Mouse (Mus musculus): Measurements from ENCODE around the gene Olig1.

Gene Olig1

GRCm38 (mm10) chr16:91269468-91270211, at the start of gene Olig1:
Olig1 (plus strand) TSS chr16:91269772.
- peak; percentile 91 for DNase-seq (ENCODE audit: low read depth, low spot score)

GRCm38 (mm10) chr16:91222171-91222642, 47.4 kb upstream of the Olig1 start:
- DNase-seq (ENCODE audit: low read depth, low spot score) = peak; percentile 49

DNA sequence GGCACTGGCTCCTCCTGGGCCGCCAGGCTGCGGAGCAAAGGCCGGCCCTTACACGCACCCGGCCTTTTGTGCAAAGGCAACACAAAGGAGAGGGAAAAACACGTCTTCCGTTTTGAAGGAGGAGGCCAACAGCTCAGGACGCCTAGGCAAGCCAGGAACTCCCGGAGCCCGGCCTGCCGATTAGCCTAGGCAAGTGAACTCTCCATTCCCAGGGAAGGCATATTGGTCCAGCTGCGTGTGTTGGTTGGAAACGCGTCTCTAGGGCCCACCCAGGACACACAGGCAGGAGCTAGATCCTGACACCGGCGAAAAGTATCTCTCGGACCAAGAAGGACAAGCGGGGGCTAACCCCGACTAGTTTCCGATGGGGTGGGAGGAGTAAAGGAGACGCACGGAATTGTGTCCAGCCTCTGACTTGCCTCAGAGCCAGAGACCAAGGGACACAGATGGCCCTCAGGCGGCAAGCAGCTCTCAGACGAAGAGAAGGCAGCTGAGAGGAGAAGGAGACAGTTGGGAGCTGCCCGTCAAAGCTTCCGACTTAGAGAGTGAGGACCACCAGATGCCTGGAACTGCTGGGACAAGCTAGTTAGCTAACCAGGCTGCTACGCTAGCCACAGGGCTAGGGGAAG, 46.8 kb upstream of the Olig1 start:
- DNase-seq (ENCODE audit: low read depth, low spot score) = peak; percentile 54

DNA sequence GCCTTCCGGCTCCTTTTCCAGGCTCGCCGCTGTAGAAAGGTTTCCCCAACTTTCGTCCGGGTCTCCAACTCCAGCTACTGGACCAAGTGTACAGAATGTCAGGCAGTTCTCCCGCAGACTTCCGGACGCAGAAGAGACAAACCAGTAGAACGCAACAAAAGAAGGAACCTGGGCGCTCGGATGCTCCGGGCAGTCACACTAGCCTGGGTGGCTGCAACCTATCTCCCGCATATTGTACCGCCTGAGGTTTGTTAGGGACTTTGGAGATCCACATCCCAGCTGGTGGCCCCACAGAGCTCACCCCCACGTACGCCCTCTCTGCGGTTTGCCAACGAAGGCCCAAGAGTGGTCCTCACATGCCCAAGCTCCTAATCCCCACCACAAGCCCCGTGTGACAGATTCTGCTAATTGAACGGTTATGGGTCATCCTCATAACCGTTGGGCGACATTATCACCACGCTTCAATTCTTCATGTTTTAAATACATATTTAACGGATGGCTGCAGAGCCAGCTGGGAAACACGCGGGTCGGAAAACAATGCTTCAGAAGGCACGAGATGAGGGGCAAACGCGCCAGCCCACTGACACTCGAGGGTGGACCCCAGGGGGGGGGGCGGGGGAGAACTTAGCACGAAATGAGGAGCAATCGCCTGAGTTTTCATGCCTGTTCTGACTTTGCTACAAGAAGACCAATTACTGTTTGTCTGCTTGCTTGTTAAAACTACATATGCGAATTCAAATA, 46.1 kb upstream of the Olig1 start:
- DNase-seq (ENCODE audit: low read depth, low spot score) = no peak

DNA sequence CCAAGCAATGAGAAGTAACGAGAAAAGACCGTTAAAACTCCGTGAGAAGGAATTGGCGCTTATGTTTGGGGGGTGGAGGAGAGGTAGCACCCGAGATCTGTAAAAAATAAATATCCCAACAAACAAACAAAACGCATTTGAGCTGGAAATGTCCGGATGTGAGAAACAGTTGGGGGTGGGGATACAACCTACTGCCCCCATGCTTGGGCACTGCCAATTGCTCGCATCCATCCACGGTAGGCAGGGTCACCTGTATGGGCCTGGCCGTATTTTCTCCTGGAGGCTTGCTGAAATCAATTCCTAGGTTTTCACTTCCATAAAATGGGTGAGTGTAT, 45.5 kb upstream of the Olig1 start:
- no peak for DNase-seq (ENCODE audit: low read depth, low spot score)

GRCm38 (mm10) chr16:91224481-91225232, 44.9 kb upstream of the Olig1 start:
- DNase-seq (ENCODE audit: low read depth, low spot score) = peak; percentile 57

- peak; percentile 86 for DNase-seq (ENCODE audit: low read depth, low spot score)
Measured at GRCm38 (mm10) chr16:91225233-91226037, 44.1 kb upstream of the Olig1 start, which contains the start of gene Olig2. Olig2 (plus strand) TSS chr16:91225457.

DNA sequence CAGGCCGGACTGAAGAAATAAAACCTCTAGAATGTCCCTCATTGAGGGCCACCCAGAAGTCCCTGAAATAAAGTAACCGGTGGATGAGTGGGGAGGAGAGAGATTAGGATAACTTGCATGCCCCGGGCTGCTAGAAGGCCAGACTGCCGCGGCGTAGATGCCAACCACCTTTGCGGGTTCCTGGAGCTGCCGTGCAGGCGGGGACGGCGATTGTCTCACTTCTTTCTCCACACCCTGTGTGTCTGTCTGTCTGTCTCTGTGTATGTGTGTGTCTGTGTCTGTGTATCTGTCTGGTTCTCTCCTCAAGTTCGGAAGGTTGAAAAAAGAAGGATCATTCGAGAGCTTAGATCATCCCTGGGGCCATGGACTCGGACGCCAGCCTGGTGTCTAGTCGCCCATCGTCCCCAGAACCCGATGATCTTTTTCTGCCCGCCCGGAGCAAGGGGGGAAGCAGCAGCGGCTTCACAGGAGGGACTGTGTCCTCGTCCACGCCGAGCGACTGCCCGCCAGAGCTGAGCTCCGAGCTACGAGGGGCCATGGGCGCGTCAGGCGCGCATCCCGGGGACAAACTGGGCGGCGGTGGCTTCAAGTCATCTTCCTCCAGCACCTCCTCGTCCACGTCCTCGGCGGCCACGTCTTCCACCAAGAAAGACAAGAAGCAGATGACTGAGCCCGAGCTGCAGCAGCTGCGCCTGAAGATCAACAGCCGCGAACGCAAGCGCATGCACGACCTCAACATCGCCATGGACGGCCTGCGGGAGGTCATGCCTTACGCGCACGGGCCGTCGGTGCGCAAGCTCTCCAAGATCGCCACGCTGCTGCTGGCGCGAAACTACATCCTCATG, 43.3 kb upstream of the Olig1 start:
- DNase-seq (ENCODE audit: low read depth, low spot score) = peak; percentile 50

DNA sequence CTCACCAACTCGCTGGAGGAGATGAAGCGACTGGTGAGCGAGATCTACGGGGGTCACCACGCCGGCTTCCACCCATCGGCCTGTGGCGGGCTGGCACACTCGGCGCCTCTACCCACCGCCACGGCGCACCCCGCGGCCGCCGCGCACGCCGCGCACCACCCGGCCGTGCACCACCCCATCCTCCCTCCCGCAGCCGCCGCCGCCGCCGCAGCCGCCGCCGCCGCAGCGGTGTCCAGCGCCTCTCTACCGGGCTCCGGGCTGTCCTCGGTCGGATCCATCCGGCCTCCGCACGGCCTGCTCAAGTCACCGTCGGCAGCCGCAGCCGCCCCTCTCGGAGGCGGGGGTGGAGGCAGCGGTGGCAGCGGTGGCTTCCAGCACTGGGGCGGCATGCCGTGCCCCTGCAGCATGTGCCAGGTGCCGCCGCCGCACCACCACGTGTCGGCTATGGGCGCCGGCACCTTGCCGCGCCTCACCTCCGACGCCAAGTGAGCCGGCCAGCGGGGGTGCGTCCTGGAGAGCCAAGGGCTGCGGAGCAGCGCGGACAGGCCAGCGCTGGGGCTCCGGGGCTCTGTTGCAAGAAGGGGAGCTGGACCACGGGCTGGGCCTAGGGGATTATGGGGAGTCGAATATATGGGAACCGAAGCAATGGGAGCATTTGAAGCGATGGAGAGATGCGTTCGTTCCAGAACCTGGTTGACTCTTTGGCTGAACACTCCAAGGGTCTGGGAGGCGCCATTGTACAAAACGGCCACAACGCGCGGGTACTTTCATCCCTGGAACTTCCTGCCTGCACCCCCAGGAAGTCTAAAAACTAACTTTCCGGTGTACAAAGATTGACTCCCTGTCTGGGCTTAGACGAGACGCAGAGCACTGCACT, 42.5 kb upstream of the Olig1 start:
- no peak for DNase-seq (ENCODE audit: low read depth, low spot score)

DNA sequence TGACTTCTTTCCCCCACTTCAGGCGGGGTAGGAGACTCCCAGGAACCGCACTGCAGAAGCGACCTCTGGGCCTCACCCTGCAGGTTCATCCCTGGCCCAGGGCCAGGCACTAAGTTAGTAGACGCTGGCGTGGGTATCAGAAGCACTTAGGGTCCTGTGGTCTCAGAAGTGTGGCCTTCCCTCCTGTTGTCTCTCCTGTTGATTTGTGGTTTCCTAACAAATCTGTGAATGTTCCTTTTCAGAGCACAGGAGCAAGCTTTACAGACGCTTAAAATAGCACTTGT, 41.9 kb upstream of the Olig1 start:
- DNase-seq (ENCODE audit: low read depth, low spot score) = peak; percentile 44

- no peak for DNase-seq (ENCODE audit: low read depth, low spot score)
Measured at GRCm38 (mm10) chr16:91228238-91229071, 41.1 kb upstream of the Olig1 start.

- DNase-seq (ENCODE audit: low read depth, low spot score) = no peak
Measured at GRCm38 (mm10) chr16:91229072-91229348, 40.6 kb upstream of the Olig1 start.

DNA sequence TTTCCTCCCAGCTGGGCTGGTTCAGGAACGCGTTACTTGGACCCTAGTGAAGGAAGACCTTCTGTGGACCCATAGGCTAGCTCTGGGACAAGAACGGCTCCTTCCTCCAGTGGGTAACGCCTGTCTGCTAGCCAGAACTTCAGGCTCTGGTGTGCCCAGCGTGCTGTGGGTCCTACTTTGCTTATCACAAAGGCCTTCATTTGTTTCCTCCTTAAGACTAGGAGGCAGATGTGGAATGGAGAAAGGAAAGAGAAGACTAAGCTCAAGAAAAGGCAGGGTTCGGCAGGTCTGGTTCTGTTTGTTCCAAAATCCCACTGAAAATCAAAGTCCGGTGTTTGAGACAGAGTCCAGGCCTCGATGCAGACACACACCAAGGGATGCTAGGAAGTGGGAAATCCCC, 39.9 kb upstream of the Olig1 start:
- DNase-seq (ENCODE audit: low read depth, low spot score) = no peak

GRCm38 (mm10) chr16:91231781-91232469, 37.6 kb upstream of the Olig1 start:
- no peak for DNase-seq (ENCODE audit: low read depth, low spot score)

DNA sequence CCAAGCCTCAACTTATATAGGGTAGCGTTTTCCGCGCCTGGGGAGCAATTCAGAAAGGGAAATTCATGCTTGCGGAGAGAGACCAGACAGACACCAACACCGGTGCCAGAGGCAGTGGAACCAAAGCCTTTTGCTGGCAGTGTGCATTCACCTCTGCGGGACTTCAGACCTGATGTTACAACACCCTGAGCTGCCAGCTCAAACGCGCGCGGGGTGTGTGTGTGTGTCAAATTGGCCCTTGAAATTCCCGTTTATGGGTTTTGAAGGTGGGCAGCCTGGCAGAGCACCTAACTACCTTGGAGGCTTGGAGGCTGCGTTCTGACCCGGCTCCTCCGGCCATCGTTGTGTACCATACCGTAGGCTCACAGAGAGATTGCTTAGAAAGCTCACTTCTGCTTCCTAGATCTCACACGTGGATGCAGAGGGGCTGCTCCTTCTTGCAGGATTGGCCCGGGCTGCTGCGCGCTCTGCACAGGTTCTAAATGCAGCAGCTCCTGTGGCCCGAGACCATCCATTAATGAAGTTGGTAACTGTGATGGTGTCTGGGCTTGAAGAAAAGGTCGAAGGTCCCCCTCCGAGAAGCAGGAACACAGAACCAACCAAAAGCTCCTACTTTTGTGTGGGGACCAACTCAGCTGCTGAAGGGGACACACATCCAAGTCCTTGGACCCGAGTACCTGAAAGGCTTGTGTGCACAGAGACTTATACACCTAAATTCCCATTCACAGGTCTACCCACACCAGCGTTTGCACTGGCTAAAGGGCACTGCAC, 36.9 kb upstream of the Olig1 start:
- DNase-seq (ENCODE audit: low read depth, low spot score) = no peak

- no peak for DNase-seq (ENCODE audit: low read depth, low spot score)
Measured at GRCm38 (mm10) chr16:91233241-91233944, 36.2 kb upstream of the Olig1 start.

GRCm38 (mm10) chr16:91239024-91239423, 30.5 kb upstream of the Olig1 start:
- DNase-seq (ENCODE audit: low read depth, low spot score) = no peak

Data from R1 (cell line).